Mouse (Mus musculus) brain, embryonic 14.5 days (tissue): ENCODE measurements around the gene Krt36. TPM values are rescaled to one million over a fixed set of nuclear protein-coding genes. Genes with fewer than 3 reads are reported as not detected.
A peak's percentile ranks its signal among the peaks of the same experiment; 100 is the strongest.

Experiments used
- DNase-seq: peaks from one replicate; pipeline ENCODE4 v3.0.0-alpha.2; 2011; ENCODE audit warnings: low read depth
- CTCF ChIP-seq: fragments of 200-500 bp; IDR thresholded peaks from 2 replicates; pipeline ENCODE4 v1.5.1; 2012; ENCODE audit warnings: inconsistent platforms, mild to moderate bottlenecking, moderate library complexity, borderline replicate concordance; ENCODE audit not compliant: insufficient read depth, insufficient read length; ENCODE audit errors: extremely low read depth
- POLR2A ChIP-seq: fragments of 200-500 bp; IDR thresholded peaks from 2 replicates; pipeline ENCODE4 v1.6.1; 2012; ENCODE audit warnings: mild to moderate bottlenecking, inconsistent platforms, borderline replicate concordance; ENCODE audit not compliant: poor library complexity, insufficient read depth, insufficient read length, severe bottlenecking; ENCODE audit errors: extremely low read depth
- polyA plus RNA-seq: library from polyadenylated mRNA; depleted of rRNA; stranded (reverse); fragments of >200 nt; gene quantifications from 2 replicates; pipeline ENCODE4 v1.2.3, GENCODE M21; 2012

Krt36 gene
- polyA plus RNA-seq, 1 experiment = not detected

GRCm38 (mm10) chr11:100121466-100121865 lies 16.0 kb upstream of the Krt36 start, which contains the start of gene Krt13:
Krt13 (minus strand) TSS chr11:100121566.
- no peak for TF ChIP-seq CTCF
- TF ChIP-seq POLR2A = no peak
- no peak for DNase-seq

GRCm38 (mm10) chr11:100120331-100120730 lies 14.9 kb upstream of the Krt36 start:
- TF ChIP-seq CTCF (no peak), POLR2A (no peak)
- no peak for DNase-seq

DNA sequence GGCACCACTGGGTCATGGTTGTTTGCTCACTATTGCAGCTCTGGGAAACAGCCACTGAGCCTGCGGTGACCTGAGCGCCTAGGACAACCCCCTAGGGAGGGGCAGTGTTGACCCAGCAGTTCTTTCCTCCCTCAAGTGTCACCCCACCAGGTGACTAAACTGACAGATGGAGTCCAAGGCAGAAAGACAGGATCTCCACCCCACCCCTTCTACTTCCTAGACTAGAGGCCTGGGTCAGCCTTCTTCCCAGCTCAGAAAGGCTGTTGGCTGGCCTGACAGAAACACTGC lies 8.3 kb upstream of the Krt36 start:
- DNase-seq = no peak
- TF ChIP-seq POLR2A = no peak
- TF ChIP-seq CTCF = no peak

- TF ChIP-seq CTCF = no peak
- no peak for TF ChIP-seq POLR2A
- DNase-seq = no peak
These were observed 7.7 kb upstream of the Krt36 start for GRCm38 (mm10) chr11:100112935-100113741.

DNA sequence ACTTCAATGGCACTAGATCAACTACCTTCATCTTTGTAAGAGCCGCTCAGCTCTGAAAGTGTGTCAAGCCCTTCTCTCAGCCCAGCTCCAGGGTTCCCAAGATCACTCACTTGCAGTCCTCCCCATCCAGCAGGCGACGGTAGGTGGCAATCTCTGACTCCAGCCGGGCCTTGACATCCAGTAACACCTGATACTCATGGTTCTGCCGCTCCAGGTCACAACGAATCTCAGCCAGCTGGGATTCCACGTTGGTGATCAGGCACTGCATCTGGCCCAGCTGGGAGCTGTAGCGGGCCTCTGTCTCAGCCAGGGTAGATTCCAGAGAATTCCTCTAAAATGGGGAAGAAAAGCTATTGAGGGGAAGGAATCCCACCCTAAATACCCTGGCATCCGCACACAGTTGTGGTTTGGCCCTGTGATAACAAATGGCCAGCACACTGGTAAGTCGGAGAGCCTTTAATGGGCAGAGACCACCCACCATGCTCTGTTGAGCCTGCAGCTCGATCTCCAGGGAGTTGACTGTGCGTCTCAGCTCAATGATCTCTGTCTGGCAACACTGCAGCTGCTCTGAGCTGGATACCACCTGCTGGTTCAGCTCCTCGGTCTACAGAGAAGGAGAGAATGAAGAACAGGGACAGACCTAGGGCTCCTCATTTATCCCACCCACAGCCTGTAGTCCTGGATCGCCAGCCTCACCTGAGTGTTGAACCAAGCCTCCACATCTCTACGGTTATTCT lies 2.6 kb downstream of the Krt36 start:
- DNase-seq = peak; percentile 1

GRCm38 (mm10) chr11:100100391-100100790 lies 5.0 kb downstream of the Krt36 start:
- no peak for TF ChIP-seq POLR2A
- TF ChIP-seq CTCF = no peak
- no peak for DNase-seq

More for the DNA sequence above, 2.6 kb downstream of the Krt36 start:
- TF ChIP-seq CTCF (no peak), POLR2A (no peak)

DNA sequence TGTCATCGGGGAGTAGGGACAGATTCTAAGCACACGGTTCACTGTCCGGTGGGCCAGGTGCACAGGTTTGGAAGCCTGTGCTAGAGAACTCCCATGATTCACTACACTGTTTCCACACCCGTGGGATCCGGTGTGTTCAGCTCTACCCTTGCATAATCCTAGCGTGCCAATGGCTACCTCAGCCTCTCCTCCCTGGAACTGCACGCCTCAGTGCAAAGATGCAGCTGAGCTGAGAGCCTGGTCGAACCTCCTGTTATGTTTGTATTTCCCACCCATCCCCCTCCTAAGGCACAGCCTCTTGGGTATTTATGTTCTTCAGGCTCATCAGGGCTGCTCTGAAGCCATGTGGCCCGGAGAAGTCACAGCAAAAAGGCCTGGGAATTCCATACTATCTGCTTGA lies 7.6 kb downstream of the Krt36 start:
- DNase-seq = no peak
- no peak for TF ChIP-seq CTCF
- TF ChIP-seq POLR2A = no peak

GRCm38 (mm10) chr11:100096141-100096540 lies 9.3 kb downstream of the Krt36 start, which contains the start of gene Krt35:
Krt35 (minus strand) TSS chr11:100096241.
- DNase-seq = no peak
- TF ChIP-seq CTCF (no peak), POLR2A (no peak)

GRCm38 (mm10) chr11:100088378-100089025 lies 16.9 kb downstream of the Krt36 start:
- TF ChIP-seq POLR2A = no peak
- no peak for TF ChIP-seq CTCF
- DNase-seq = no peak

DNA sequence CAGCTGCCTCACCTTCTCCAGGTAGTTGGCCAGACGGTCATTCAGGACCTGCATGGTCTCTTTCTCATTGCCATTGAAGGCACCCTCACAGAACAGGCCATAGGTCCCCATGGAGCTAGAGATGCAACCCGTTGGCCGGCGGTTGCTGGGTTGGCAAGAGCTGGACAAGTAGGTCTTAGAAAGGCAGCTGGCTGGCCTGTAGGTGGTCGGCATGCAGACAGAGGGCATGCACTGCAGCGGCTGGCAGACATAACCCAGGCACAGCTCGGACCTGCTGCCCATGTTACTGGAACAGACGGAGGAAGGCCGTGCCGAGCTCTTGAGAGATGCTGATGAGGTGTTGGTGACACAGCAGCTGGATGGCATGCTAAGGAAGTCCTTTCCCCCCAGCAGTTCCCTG lies 17.6 kb downstream of the Krt36 start, which contains the start of gene Krt32:
Gene Krt32 (minus strand): TSS at position 366 of the 400 bp plus-strand sequence.
- TF ChIP-seq CTCF = no peak
- no peak for TF ChIP-seq POLR2A
- DNase-seq = no peak

- peak; percentile 5 for DNase-seq
- TF ChIP-seq CTCF (no peak), POLR2A (no peak)
These were observed 31.6 kb downstream of the Krt36 start for GRCm38 (mm10) chr11:100073873-100074272.
